Mouse (Mus musculus) adrenal gland, postnatal 25 days (tissue): ENCODE results near the gene Fdps. TPM values are rescaled to one million over a fixed set of nuclear protein-coding genes. Genes with fewer than 3 reads are reported as not detected.

ENCODE experiments used
- DNase-seq: peaks from one replicate; pipeline ENCODE4 v3.0.0; 2021; ENCODE audit warnings: mixed read lengths
- long read RNA-seq: library from polyadenylated mRNA; stranded (forward); transcript quantifications from one replicate; pipeline ENCODE4 v2.0.0, GENCODE M21; 2021
- total RNA-seq: library from RNA; stranded (reverse); gene quantifications from 2 replicates; pipeline ENCODE4 v1.2.3, GENCODE M21; 2021

Gene Fdps
- total RNA-seq, result 830 and 852 TPM in 2 replicates
- long read RNA-seq, transcript Fdps-203 (11 exons, 1,382 nt), result minor isoform, 50 of 291 reads
- long read RNA-seq, transcript Fdps-205 (1 exons, 2,953 nt), result minor isoform, 5 of 291 reads
- long read RNA-seq, transcript Fdps-201 (10 exons, 1,237 nt), result major isoform, 190 of 291 reads
- long read RNA-seq, partial matches to known transcripts, result 36 of 291 reads
- long read RNA-seq, other reads (novel, unspliced or antisense), result 10 of 291 reads

DNA sequence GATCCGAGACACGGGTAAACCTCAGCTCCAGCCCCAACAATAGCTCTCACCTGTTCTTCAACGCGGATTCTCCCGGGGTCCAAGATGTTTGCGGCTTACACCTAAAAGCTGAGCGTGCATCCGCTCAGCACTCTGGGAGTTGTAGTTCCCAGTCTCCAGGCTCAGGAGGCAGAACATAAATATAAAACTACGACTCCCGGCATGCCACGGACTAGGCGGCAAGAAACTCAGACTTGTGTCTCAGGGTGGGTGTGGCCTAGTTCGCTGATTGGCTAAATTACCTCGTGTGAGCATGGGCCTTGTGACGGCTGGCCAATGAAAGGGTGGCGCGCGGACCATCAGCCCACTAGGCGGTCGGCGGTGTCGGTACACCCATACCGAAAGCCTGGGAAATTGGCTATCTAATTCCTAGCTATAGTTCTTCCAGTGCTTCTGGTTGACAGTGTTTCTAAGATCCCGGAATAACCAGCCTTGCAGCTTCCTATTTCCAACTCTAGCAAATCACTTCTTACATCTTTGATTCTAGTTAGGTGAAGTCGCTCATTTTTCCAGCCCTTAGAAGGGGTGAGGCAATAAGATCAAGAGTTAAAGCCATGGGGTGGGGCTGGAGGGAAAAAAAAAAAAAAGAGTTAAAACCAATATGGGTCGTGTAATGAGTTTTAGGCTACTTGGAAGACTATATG is at the start of gene Fdps:
Fdps (minus strand) TSS at position 148 of the 683 bp plus-strand sequence.
- DNase-seq, result peak; percentile 91

DNA sequence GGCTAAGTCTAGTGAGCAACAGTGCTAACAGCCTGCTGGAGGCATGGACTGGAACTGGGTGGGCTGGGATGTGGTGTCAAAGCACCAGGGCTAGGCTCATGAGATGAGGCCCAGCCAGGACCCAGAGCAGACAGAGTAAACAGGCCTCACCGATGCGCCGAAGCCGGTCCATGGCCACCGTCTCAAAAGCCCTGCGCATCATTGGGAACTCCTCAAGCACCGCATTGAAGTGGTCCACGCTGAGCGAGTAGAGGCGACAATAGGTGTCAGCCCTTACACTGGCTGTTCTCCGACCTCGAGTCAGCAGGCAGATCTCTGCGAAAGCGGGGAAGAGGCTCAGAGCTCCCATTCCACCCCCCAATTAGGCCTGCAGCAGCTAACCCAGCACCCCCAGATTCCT is 46.8 kb upstream of the Fdps start:
- DNase-seq, result no peak

DNA sequence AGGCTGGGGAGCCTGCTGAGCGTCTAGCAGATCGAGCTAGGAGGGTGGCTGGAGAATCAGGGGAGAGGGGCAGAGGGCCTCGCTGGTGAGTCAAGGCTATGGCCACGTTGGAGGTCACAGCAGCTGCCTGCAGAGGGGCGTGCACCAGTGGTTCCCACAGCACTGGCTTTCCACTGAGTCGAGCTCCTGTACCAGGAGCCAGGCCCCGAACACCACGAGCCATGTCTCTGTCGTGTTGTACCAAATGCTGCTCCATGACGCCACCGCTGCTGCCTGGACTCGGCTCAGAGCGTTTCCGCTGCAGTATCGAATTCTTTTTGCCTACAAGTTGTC is 46.2 kb upstream of the Fdps start:
- no peak for DNase-seq

DNA sequence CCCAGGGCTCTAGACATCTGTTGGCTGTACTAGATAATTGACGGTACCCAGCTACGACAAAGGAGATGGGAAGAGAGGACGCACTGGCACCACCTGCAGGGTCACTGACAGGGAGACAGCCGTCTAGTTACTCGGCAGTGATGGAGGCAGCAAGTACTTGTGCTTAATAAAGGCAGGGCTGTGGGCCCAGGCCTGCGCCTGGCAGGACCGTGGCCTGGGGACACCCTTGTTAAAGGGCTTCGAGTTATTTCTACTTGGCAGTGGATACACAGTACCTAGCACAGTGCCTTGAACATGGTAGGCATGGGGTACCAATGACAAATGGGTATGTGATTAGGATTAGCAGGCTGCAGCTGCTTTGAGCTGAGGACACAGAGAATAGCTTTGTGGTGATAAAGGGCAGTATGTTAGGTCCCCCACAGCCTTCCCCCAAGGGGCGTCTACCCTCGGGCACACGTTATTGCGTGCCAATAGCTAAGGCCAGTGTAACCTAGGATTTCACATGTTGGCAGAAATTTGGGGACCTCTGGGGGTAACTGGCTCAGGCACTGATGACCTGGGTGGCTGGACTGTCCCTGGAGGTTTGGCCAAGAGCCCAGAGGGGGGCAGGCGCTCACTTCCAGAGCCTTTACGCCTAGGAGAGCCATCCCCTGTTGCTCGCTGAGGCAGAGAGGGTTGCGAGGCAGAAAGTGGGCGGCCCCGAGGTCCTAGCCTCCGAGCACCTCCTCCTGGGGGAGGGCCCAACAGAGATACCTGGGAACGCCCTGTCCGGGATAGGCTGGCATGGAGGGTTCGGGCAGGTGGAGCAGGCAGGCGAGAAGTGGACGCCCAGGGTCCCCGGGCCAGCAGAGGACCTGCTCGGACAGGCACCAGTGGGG is 45.6 kb upstream of the Fdps start:
- DNase-seq, result no peak

DNA sequence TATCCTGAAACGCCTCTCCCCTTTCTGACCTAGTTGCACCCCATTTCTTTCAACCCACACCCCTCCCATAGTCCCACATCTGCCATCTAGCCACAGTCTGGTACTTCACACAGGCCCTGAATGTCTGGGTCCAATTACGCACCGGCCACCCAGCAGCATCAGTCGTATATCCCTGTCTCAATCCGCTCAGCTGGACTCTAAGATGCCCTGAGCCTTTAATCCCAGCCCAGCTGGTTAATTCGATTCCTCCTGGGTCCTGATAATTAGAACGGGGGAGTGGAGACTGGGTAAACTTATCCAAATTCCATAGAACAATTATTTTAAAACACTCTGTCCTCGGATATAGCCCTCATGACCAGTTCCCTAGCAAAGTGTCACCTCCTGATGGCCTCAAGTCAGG is 43.8 kb upstream of the Fdps start:
- no peak for DNase-seq

DNA sequence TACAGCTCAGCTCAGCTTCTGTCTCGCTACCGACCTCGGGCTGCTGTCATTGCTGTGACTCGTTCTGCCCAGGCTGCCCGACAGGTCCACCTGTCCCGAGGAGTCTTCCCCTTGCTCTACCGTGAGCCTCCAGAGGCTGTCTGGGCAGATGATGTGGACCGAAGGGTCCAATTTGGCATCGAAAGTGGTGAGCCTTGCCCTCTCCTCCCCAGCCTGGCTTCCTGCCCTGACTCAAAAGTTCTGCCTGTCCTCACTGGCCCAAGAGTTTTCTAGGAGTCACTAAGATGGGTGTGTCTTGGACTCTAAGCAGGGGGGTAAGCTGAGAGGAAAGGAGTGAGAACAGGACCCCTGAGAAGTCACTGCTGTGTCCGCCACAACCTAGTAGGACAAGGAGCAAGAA is 43.1 kb upstream of the Fdps start:
- DNase-seq, result no peak

DNA sequence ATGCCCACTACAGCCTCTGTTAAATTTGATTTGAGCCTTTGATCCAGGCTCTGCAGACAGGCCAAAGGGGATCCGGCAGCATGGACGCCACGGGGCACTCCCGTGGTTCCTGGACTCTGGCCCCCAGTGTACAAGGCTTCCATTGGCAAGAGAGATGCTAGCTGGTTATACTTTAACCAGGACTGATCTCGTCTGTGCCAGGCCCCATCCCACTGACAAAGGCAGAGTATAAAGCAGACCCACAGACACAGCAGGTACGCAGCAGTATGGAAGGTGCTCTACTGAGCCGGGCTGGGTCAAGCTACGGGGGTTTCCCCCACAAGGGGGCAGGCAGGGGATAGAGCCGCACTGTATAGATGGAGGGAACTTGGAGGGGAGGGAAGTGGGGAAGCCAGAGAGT is 34.6 kb upstream of the Fdps start:
- no peak for DNase-seq

DNA sequence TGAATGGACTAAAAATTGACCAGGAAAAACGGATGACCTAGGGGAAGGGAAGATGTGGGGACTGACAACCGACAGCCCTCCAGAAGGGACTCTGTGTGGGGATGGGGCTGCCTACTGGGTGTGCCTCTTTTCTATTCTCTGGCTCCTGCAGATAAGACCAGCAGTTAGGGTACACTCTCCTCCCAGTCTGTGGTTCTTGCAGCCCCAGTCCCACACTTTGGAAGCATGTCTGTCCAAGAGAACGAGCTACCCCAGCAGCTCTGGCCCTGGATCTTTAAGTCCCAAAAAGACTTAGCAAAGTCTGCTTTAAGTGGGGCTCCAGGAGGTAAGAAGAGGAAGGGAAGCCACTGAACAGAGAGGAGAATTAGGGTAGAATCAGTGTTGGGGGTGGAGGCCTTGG is 34.2 kb upstream of the Fdps start, which contains the start of gene Pklr:
Pklr (plus strand) TSS at position 185 of the 400 bp plus-strand sequence.
- DNase-seq, result no peak

DNA sequence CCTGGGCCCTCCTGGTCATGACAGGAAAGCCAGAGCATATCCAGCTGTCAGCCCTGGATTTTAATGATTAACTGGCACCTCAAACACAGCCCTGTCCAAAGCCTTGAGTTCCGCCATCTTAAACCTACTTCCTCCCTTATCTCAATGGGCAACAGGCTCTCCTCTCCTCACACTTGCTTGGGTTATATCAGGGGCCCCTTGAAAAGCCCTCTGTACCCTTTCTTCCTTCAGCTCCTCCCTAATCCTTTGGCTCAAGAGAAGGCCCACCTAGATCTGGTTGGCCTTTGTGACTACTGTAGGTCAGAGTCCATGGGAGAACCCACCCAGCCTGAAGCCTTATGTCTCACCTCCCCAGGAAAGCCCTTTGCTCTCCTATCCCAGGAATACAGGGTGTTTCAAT is 32.0 kb upstream of the Fdps start:
- no peak for DNase-seq

DNA sequence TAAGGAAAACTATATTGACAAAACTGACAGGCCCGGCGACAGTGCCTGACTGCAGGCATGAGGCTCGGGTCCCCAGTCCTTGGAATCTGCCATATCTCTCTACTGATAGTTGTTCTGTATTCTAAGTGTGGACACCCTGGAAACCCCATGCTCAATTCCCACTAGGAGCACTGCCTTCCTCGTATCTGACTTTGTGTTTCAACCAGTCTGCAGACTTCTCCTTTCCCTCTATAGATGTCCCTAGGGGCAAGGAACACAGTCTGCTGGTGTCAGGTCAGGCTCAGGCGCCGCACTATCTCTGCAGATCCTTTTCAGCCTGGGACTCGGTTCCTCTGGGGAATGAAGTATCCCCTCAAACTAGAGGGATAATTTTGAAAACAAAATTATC is 31.3 kb upstream of the Fdps start:
- DNase-seq, result no peak

DNA sequence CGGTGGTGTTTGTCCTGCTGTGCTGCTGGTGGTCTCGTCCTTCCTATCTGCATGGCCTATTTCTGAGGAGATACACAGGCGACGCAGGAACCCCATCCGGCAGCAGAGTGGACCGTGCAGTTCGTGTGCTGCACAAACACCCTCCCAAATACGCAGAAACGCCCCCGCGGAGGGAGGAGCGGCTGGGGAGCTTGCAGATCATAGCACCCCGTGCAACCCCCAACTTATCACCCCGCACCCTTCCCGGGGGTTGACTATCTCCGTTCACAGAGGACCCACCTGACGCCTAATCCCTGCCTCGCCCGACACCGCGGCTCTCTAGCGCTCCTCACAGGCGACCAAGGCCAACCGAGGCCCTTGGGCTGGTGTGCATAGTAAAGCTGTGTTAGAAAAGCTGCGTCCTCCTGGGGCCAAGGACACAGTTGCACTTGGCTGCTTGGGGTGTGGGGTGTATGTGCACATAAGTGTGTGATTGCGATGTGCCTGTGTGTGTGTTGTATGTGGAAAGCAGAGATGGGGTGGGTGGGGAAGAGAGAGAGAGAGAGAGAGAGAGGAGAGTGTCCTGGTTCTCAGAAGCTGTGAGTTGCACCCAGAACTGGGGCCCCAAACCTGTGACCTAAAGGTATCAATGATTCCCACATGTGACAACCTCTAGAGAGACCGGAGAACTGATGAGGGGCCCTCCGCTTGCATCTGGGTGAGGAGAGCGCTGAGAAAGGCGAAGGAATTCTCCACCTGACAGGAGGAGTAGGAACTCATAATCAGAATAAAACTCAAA is 30.7 kb upstream of the Fdps start:
- peak; percentile 64 for DNase-seq

DNA sequence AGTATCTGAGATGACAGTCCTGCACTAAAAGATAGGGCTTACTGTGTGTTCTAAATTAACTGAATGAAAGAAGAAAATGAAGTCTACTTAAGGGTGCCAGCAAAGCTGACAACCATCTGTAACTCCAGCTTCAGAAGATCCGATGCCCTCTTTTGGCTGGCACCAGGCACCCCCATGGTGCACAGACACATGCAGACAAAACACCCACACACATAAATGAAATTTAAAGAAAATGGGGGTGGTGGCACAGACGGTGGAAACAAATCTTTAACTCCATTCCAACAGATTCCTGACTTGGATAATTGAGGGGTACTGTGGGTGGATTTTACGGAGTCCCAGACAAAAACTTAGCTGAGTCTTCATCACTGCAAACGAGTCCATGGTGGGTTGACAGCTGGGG is 30.1 kb upstream of the Fdps start:
- DNase-seq, result no peak

DNA sequence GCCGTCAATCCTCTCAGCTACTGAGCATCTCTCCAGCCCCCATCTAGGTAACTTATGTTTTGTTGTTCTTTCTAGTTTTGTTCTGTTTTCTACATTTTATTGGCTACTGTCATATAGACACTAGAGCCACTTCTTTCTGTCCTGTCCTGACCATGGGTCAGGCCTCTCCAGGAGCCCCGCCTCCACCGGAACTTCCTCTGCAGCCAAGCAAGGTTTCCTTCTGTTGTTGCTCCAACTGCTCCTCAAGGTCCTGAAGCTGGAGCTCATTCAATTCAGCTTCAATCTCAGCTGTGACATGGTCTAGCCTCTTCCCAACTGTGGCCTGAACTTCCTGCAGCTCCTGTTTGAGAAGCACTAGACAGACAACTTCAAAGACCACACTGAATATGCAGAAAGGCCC is 28.1 kb upstream of the Fdps start:
- DNase-seq, result no peak

DNA sequence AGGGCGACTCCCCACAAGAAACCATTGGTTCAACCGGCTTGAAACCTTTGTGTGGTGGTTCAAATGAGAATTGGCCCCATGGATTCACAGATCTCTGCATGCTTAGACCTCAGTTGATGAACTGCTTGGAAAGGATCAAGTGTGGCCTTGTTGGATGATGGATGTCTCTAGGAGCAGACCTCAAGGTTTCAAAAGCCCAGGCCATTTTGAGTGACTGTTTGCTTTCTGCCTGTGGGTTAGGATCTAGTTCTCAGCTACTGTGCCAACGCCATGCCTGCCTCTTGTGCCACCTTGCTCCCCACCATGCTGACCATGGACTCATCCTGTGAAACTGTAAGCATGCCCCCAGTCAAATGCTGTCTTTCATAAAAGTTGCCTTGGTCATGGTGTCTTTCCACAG is 24.2 kb upstream of the Fdps start:
- DNase-seq, result no peak

DNA sequence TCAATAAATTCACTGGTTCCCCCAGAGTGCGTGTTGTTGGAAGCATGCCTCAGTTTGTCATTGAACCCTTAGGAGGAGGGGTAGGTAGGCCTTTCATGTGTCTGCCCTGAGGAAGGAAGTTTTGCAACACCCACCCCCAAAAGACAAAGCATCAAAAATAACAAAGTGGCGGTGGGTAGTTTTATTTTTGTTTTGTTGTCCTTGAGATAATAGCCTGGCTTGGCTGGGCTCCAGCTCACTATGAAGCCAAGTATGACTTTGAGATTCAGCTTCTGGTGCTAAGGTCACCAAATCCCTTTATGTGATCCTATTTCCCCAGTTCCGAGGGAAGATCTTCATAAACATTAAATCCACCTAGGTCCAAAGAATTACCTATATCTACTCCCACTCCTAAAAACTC is 22.5 kb upstream of the Fdps start:
- DNase-seq, result peak; percentile 70

DNA sequence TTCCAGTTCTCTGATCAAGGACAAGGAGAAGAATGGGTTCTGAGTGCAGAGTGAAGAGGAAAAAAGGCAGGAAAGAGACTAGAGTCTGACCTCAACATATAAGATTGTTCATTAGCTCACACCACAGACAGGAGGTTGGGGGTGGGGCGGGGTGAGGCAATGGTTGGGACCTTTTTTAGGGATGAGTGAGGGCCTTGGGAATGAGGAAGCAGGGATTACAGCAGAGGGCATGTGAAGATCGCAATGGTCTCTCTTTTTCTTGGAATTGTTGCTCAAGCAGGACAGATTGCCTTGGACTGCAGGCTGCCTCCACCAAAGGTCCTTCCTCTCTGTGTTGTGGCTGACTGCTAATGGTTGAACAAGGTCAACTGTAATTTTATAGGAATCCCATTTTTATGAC is 21.6 kb upstream of the Fdps start:
- DNase-seq, result peak; percentile 41

DNA sequence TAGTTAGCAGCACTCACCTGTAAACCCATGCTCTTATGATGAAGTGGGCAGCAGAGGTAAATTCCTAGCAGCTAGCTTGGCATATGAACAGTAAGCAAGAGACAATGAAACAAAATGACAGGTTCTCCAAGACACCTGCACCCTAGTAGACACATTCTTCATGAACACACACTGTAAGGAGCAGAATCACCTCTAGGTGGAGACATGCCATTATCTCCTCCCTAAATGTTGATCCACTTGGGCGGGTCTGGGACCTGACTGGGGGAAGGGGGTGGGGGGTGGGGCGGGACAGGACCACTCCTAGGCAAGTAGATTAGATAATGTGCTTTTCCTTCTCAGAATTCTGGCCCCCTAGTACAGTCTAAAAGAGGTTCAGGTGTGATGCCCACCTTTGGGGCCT is 13.8 kb upstream of the Fdps start:
- DNase-seq, result no peak

DNA sequence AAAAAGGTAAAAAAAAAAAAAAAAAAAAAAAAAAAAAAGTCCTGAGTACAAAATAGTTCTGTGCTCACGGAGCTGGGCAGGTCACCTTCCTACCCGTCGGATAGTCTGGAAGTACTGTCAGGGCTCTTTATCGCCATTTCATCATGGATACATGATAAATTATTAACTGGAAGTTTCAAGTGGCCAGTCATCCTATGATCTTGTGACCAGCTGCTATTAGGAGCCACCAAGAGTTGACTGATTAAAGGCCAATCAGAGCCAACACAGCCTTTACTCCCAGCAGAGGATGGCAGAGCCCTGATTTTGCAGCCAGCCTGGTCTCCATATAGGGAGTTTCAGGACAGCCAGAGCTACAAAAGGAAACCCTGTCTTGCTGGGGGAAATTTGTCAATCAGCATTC is 11.3 kb upstream of the Fdps start:
- no peak for DNase-seq

DNA sequence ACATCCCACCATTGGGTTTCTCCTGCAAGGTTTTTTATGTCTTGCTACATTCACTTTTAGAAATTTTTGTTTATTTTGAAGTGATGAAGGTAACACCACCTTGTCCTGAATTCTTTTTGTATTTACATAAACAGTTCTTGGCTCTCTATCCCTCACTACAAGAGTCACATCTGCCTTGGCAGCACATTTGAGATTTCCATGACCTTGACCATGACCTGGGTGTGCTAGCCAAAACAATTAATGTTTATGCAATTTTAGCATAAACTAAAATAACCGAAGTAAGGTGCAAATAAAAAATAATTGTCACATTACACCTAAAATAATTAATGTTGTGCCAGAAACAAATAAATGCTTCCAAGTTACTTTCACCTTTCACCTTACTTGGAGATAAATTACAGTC is 6.4 kb upstream of the Fdps start:
- no peak for DNase-seq

DNA sequence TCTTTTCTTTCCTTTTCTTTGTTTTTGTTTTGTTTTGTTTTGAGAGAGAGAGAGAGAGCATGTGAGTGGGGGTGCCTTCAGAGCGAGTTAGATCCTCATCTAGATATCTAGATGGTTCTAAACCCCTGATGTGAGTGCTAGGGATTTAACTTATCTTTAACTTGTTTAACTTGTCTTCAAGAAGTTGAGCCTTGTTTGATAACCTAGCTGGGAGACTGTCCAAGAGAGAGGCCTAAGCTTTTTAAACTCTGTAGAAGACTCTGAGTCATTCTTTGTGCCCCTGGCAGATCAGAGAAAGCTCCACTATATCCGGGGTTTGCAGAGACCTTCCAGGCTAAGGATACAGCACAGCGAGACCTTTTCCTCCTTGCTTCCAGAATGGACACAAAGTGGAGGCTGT is 5.8 kb upstream of the Fdps start:
- DNase-seq, result no peak

DNA sequence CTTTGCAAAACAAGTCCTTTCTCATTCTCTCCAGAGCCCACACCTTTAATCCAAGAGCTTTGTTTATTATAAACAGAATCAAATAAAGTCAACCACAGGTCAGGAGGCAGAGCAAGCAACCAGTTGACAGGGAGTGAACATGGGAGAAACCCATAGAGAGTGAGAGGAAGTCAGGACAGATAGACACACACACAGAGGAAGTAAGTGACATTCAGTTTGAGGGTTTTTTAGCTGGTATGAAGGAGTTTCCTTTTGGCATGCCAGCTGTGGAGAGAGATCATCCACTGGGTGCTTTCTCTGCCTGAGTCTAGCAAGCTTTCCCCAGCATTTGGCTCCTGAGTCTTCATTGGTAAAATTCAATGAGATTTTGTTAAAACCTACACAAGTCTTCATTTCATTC is 5.1 kb upstream of the Fdps start:
- no peak for DNase-seq

DNA sequence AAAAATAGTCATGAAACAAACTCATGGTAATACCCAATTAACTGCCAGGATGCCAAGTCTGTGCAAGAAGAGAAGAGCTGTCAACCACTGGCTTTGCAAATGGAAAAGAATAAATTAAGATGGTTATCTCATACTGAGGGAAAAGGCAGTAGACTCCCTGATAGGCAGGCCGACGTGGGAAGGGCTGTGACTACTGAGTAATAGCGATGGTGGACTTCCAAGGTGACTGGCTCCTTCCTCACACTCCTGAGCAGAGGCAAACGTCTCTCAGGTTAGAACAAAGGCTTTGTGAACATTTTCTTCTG is 1.5 kb upstream of the Fdps start:
- no peak for DNase-seq
